Mouse (Mus musculus) erythroblast, embryonic 14.5 days (primary cell): ENCODE results near the gene Magi1. TPM values are rescaled to one million over a fixed set of nuclear protein-coding genes. Genes with fewer than 3 reads are reported as not detected.

Experiments used
- H3K27me3 ChIP-seq: 2 replicates; pipeline ENCODE4 v1.6.1; 2012; ENCODE audit warnings: inconsistent platforms; ENCODE audit not compliant: control insufficient read depth
- H3K36me3 ChIP-seq: 2 replicates; pipeline ENCODE4 v1.6.1; 2012; ENCODE audit warnings: mild to moderate bottlenecking, inconsistent platforms; ENCODE audit not compliant: control insufficient read depth
- H3K4me1 ChIP-seq: 2 replicates; pipeline ENCODE4 v1.6.1; 2012; ENCODE audit warnings: inconsistent platforms; ENCODE audit not compliant: control insufficient read depth
- H3K4me3 ChIP-seq: replicated peaks from 2 replicates; pipeline ENCODE3; 2012; ENCODE audit warnings: moderate library complexity, mild to moderate bottlenecking, inconsistent platforms
- H3K9me3 ChIP-seq: 2 replicates; pipeline ENCODE4 v1.6.1; 2012; ENCODE audit warnings: low read length, inconsistent platforms, mixed read lengths; ENCODE audit not compliant: control insufficient read depth
- GATA1 ChIP-seq: IDR thresholded peaks from 2 replicates; pipeline ENCODE4 v1.6.1; 2012; ENCODE audit warnings: low read length, inconsistent platforms, mixed read lengths
- TAL1 ChIP-seq: IDR thresholded peaks from 3 replicates; pipeline ENCODE4 v1.6.1; 2012; ENCODE audit warnings: low read length, inconsistent platforms, mixed read lengths
- polyA plus RNA-seq: library from polyadenylated mRNA; stranded (reverse); fragments of >175 nt; gene quantifications from 2 replicates; pipeline ENCODE4 v1.2.3, GENCODE M21; 2012

Gene Magi1
- polyA plus RNA-seq, 1 experiment: 0.16 TPM

DNA sequence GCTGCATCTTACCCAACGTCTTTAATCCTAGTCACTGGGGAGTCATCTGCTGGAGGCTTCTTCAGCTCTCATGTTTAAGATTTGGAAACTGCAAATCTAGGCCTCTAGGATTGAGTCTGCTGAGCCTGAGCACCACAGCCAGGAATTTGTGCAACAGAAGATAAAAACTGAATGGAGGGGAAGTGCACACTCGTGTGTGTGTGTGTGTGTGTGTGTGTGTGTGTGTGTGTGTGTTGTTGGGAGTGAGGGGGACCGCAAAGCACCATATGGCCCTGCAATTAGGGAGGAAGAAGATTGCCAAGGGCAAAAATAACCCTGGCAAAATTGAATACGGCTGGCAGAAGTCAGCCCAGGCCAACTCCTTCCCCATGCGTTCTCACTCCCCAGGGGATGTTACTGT lies 439.1 kb downstream of the Magi1 start:
- H3K9me3 ChIP-seq: no peaks in the 10 kb centered on the region; the same call in 1 of the 2 replicates
- no peaks in the 10 kb centered on the region for H3K36me3 ChIP-seq
- H3K27me3 ChIP-seq: no peaks in the 10 kb centered on the region
- TF ChIP-seq GATA1: no peak
- TF ChIP-seq TAL1: no peak
- H3K4me3 ChIP-seq: no peak overlapping the region
- peaks cover 1% of the 10 kb centered on the region; the same call in 1 of the 2 replicates for H3K4me1 ChIP-seq

DNA sequence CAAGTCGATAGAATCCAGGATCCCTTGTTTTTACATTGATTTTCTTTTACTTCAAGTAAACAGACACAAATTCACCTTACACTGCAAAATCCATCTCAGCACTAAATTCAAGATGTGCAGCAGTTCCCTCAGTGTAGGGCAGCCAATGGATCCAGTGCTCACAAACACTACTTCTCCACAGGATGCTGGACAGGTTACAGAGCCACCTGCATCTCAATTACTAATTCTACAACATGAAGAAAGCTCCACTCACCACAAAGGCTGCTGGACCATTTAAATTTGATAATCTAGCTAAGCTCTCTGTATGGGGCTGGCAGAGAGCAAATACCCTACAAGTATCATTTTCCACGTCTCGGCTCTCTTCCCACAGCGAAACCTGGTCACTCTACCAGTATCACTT lies 445.3 kb downstream of the Magi1 start:
- TF ChIP-seq TAL1 (no peak), GATA1 (no peak)
- H3K36me3 ChIP-seq: no peaks in the 10 kb centered on the region
- H3K4me3 ChIP-seq: no peak overlapping the region
- no peaks in the 10 kb centered on the region for H3K27me3 ChIP-seq
- no peaks in the 10 kb centered on the region for H3K4me1 ChIP-seq
- no peaks in the 10 kb centered on the region for H3K9me3 ChIP-seq

DNA sequence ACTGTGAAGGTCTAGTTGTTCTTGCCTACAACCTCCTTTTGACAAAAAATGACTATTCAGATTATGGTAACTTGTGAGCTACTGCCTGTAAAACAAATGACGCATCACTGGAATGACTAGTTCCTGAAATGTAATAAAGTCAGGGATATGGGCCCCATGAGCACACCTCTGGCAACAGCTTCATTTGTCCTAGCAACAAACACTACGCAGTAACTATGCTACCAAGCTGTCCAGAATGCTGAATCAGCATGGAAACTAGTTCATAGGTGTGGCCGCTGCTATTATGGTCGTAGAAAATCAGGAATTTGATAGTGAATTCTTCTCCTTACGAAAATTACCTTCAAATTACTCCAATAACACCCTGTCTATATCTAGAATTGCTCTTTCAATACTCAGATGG lies 447.1 kb downstream of the Magi1 start:
- H3K4me3 ChIP-seq: no peak overlapping the region
- H3K27me3 ChIP-seq: no peaks in the 10 kb centered on the region
- no peaks in the 10 kb centered on the region for H3K4me1 ChIP-seq
- TF ChIP-seq GATA1 (no peak), TAL1 (no peak)
- no peaks in the 10 kb centered on the region for H3K9me3 ChIP-seq
- H3K36me3 ChIP-seq: no peaks in the 10 kb centered on the region

DNA sequence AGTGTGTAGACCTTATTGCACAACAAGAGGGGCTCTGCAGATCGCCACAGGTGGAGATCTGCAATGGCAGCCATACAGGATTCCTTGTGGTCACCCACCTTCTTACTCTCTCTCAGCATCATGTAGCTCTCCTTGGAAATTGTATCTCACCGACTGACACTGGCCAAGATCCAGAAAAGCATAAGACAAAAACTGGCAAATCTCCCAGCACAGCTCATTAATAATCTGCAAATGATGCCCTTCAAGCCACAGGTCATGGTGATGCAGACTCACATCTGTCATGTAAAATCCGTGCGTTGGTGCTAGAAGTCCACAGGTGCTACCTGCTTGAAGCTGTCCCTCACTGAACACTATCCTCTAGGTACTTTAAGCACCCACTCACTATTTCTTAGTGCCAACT lies 448.5 kb downstream of the Magi1 start:
- no peak overlapping the region for H3K4me3 ChIP-seq
- TF ChIP-seq GATA1 (no peak), TAL1 (no peak)
- no peaks in the 10 kb centered on the region for H3K27me3 ChIP-seq
- H3K9me3 ChIP-seq: no peaks in the 10 kb centered on the region
- no peaks in the 10 kb centered on the region for H3K36me3 ChIP-seq
- H3K4me1 ChIP-seq: no peaks in the 10 kb centered on the region

DNA sequence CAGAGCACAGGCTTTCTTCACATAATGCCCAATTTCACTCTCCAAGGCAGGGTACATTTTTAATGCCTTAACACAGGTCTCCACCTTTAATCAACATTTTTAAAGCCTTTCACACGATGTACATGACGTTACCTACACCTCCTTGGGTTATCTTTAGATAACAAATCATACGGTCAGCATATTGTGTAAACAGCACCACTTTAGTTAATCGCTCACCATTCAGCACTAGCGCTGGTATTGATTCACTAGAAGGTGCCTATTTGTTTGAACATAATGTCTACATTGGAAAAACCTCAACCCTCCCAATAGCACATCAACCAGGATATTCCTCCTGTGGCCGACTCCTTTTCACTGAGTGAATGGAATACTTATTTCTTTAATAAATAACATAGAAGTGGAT lies 455.5 kb downstream of the Magi1 start:
- Histone ChIP-seq H3K4me1 (no peaks in the 10 kb centered on the region), H3K9me3 (peaks cover 2% of the 10 kb centered on the region; the same call in 1 of the 2 replicates), H3K36me3 (no peaks in the 10 kb centered on the region), H3K4me3 (no peak overlapping the region), H3K27me3 (no peaks in the 10 kb centered on the region)
- TF ChIP-seq GATA1 (no peak), TAL1 (no peak)

DNA sequence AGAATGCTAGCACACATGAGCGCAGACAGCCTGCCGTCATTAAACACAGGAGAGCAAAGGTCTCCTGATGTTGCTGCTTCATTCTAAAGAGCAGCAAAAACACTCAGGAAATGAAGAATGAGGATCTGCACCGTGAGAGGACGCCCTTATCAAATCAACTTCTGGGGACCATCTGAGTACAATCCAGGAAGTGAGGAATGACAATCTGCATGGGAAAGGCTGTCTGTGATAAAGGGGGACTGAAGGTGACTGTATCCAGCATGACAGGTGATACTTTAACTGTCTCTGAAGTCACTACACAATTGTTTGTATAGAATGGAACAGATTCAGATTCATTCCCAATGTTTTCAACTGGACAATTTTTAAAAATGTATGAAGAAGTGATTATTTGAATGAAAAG lies 456.8 kb downstream of the Magi1 start:
- Histone ChIP-seq H3K4me3 (no peak overlapping the region), H3K27me3 (no peaks in the 10 kb centered on the region), H3K9me3 (peaks cover 2% of the 10 kb centered on the region; the same call in 1 of the 2 replicates), H3K4me1 (no peaks in the 10 kb centered on the region), H3K36me3 (no peaks in the 10 kb centered on the region)
- TF ChIP-seq TAL1 (no peak), GATA1 (no peak)

DNA sequence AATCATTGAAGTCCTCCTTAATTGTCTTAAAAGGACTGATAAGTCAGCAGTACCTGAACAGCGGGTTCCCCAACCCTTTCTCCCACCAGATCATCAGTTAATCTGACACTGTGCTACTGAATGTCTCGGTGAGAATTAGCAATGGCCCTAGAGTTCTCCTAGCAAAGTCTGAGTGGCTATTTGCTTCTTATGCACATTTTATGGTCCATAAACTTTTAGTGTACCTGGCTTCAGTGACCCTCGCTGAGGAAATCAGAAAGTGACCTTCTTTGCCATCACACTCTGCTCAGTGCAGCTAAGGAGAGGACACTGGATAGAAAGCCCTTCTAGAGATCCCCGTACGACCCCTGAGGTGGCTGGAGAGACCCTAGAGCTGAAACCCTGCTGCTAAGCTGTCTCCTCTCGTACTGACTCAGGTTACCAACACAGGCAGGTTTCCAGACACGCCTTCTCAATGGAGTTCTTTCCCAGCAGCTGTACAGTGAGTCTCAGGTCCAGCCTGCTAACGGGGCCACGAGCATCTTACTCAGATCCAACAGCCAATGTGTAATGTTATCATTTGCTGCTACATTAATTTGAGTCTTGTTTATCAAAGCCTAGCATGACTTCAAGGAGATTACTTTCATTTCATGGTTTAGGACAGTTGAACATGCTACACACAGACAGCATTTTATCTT lies 461.4 kb downstream of the Magi1 start:
- Histone ChIP-seq H3K36me3 (no peaks in the 10 kb centered on the region), H3K4me1 (no peaks in the 10 kb centered on the region), H3K27me3 (no peaks in the 10 kb centered on the region), H3K4me3 (no peak overlapping the region), H3K9me3 (peaks cover 2% of the 10 kb centered on the region; the same call in 1 of the 2 replicates)
- TF ChIP-seq TAL1 (no peak), GATA1 (no peak)

DNA sequence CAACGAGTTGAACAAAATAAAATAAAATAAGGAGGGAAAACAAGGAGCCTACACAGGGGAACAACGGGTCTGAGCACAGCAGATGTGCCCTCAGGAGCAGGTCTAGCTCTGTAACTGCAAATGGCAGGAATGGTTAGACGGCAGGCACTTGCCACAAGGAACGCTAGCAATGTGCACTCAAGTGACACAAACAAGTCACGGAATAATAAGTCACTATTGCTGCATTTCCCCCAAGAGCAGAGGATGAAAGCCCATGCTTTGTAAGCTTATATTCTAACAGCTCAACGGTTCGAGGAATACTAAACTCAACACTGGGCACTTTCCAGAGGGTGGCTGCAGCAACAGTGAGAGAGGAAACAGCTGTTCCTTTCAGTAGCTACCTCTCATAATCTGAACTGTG lies 462.2 kb downstream of the Magi1 start:
- H3K4me3 ChIP-seq: no peak overlapping the region
- TF ChIP-seq TAL1 (no peak), GATA1 (no peak)
- H3K36me3 ChIP-seq: no peaks in the 10 kb centered on the region
- H3K4me1 ChIP-seq: no peaks in the 10 kb centered on the region
- H3K9me3 ChIP-seq: peaks cover 2% of the 10 kb centered on the region; the same call in 1 of the 2 replicates
- H3K27me3 ChIP-seq: no peaks in the 10 kb centered on the region

DNA sequence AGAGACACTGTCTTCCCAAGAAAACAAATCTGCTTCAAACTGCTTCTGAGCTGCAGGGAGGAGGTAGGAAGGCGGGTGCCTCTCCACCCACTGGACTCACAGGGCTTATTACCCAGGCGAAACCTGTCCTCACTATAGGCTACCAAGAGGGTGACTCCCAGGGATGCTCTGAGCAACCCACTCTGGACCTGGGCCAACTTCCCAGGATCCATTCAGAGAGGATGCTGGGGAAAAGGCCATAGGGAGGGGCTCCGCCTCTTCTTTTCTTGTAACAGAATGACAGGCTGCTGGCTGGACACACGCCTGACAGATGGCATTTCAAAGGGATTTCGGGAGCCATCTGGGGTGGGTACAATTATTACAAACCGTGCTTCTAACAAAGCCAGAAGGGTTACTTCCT lies 463.8 kb downstream of the Magi1 start:
- no peaks in the 10 kb centered on the region for H3K36me3 ChIP-seq
- H3K9me3 ChIP-seq: peaks cover 2% of the 10 kb centered on the region; the same call in 1 of the 2 replicates
- TF ChIP-seq TAL1: no peak
- TF ChIP-seq GATA1: no peak
- no peaks in the 10 kb centered on the region for H3K4me1 ChIP-seq
- H3K4me3 ChIP-seq: no peak overlapping the region
- no peaks in the 10 kb centered on the region for H3K27me3 ChIP-seq

DNA sequence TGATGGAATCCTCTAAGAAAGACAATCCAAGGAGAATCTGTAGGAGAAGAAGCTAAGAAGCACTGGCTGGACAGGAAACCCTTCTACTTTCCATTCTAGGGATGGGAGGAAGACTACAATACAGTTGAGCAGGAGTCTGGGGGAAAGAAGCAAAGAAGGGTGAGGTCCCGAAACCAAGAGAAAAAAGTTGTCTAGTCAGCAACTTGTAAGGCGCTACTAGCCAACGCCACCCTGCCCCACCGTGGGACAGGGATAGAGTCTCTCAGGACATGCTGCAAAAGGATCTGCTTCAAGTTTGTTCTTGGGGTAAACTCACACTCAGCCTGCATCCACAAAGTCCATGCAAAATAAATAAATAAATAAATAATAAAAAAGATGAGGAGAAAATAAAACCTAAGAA lies 464.4 kb downstream of the Magi1 start:
- H3K4me1 ChIP-seq: no peaks in the 10 kb centered on the region
- TF ChIP-seq GATA1: no peak
- no peak for TF ChIP-seq TAL1
- H3K27me3 ChIP-seq: no peaks in the 10 kb centered on the region
- no peak overlapping the region for H3K4me3 ChIP-seq
- no peaks in the 10 kb centered on the region for H3K36me3 ChIP-seq
- peaks cover 2% of the 10 kb centered on the region; the same call in 1 of the 2 replicates for H3K9me3 ChIP-seq
